Mouse (Mus musculus) bone marrow, adult 2 months (tissue): Measurements from ENCODE around the gene Reck. TPM values are rescaled to one million over a fixed set of nuclear protein-coding genes. Genes with fewer than 3 reads are reported as not detected.

ENCODE experiments used
- H3K27ac ChIP-seq: fragments of 200-500 bp; 2 replicates; pipeline ENCODE4 v1.5.1; 2012; ENCODE audit warnings: low read depth, mild to moderate bottlenecking, control low read depth, inconsistent platforms, low read length; ENCODE audit not compliant: control insufficient read depth, poor library complexity, insufficient read depth
- H3K4me1 ChIP-seq: fragments of 200-500 bp; 2 replicates; pipeline ENCODE4 v1.6.1; 2011; ENCODE audit warnings: low read length; ENCODE audit not compliant: control insufficient read depth, insufficient read depth
- H3K4me3 ChIP-seq: fragments of 200-500 bp; replicated peaks from 2 replicates; pipeline ENCODE3; 2011; ENCODE audit warnings: mild to moderate bottlenecking, low read depth, low read length, control low read depth; ENCODE audit not compliant: control insufficient read depth
- CTCF ChIP-seq: fragments of 200-500 bp; IDR thresholded peaks from 2 replicates; pipeline ENCODE4 v1.5.1; 2011; ENCODE audit warnings: low read length, control low read depth; ENCODE audit not compliant: control insufficient read depth, insufficient read depth
- POLR2A ChIP-seq: fragments of 200-500 bp; IDR thresholded peaks from 2 replicates; pipeline ENCODE4 v1.6.1; 2011; ENCODE audit warnings: low read depth, mild to moderate bottlenecking, control low read depth, low read length, borderline replicate concordance; ENCODE audit not compliant: control insufficient read depth
- WGBS: fragments of 180-500 bp; shearing (Covaris S2); methylation state at CpG from one replicate; pipeline ENCODE4 v1.1.7; 2018; 5-methylcytosine and 5-hydroxymethylcytosine counted together
- polyA plus RNA-seq: library from polyadenylated mRNA; stranded (reverse); fragments of >200 nt; gene quantifications from 2 replicates; pipeline ENCODE4 v1.2.4, GENCODE M21; 2011; ENCODE audit warnings: low replicate concordance; ENCODE audit not compliant: missing spikeins, insufficient read depth, insufficient read length

Gene Reck
- 1.1 and 2.9 TPM in 2 replicates for polyA plus RNA-seq

GRCm38 (mm10) chr4:43875160-43875918 is at the start of gene Reck:
Gene Reck (plus strand): TSS chr4:43875530.
- 1% methylated on average over 69 of the region's 73 CpGs for WGBS
- H3K4me3 ChIP-seq: peak within 1 kb of the TSS; percentile 44
- no peak within 1 kb of the TSS for H3K27ac ChIP-seq
- TF ChIP-seq CTCF (no peak), POLR2A (no peak)
- H3K4me1 ChIP-seq: no peaks in the 10 kb centered on the region

GRCm38 (mm10) chr4:43828806-43829205 is 46.5 kb upstream of the Reck start:
- 85% methylated on average over 4 of the region's 4 CpGs for WGBS

GRCm38 (mm10) chr4:43832031-43832430 is 43.3 kb upstream of the Reck start:
- TF ChIP-seq CTCF: no peak
- TF ChIP-seq POLR2A: no peak
- WGBS: 66% methylated on average over 5 of the region's 5 CpGs
- Histone ChIP-seq H3K4me3 (no peak overlapping the region), H3K4me1 (no peaks in the 10 kb centered on the region), H3K27ac (no peak overlapping the region)

More at GRCm38 (mm10) chr4:43828806-43829205, 46.5 kb upstream of the Reck start:
- H3K27ac ChIP-seq: no peak overlapping the region
- no peak overlapping the region for H3K4me3 ChIP-seq
- H3K4me1 ChIP-seq: no peaks in the 10 kb centered on the region
- TF ChIP-seq CTCF: no peak
- TF ChIP-seq POLR2A: no peak

GRCm38 (mm10) chr4:43833752-43834151 is 41.6 kb upstream of the Reck start:
- H3K27ac ChIP-seq: no peak overlapping the region
- WGBS: 62% methylated on average over 5 of the region's 5 CpGs
- no peak for TF ChIP-seq CTCF
- no peak for TF ChIP-seq POLR2A
- H3K4me3 ChIP-seq: no peak overlapping the region
- no peaks in the 10 kb centered on the region for H3K4me1 ChIP-seq

GRCm38 (mm10) chr4:43834749-43835148 is 40.6 kb upstream of the Reck start:
- TF ChIP-seq CTCF (no peak), POLR2A (no peak)
- no peaks in the 10 kb centered on the region for H3K4me1 ChIP-seq
- H3K4me3 ChIP-seq: no peak overlapping the region
- 39% methylated on average over 4 of the region's 4 CpGs for WGBS
- no peak overlapping the region for H3K27ac ChIP-seq

- Histone ChIP-seq H3K27ac (no peak overlapping the region), H3K4me3 (no peak overlapping the region), H3K4me1 (no peaks in the 10 kb centered on the region)
- TF ChIP-seq POLR2A: no peak
- 68% methylated on average over 3 of the region's 3 CpGs for WGBS
These were observed 37.0 kb upstream of the Reck start for GRCm38 (mm10) chr4:43838326-43838725.

- WGBS: 53% methylated on average over 1 of the region's 1 CpGs
- Histone ChIP-seq H3K27ac (no peak within 1 kb of the TSS), H3K4me1 (no peaks in the 10 kb centered on the region), H3K4me3 (no peak within 1 kb of the TSS)
- TF ChIP-seq POLR2A (no peak), CTCF (no peak)
These were observed 35.2 kb upstream of the Reck start, which contains the start of gene Olfr157 for GRCm38 (mm10) chr4:43840101-43840500. Gene Olfr157 (minus strand): TSS chr4:43840201.

GRCm38 (mm10) chr4:43851265-43851664 is 24.1 kb upstream of the Reck start, which contains the start of gene Olfr155:
Gene Olfr155 (plus strand): TSS chr4:43851565.
- WGBS: 82% methylated on average over 6 of the region's 6 CpGs
- Histone ChIP-seq H3K4me1 (no peaks in the 10 kb centered on the region), H3K27ac (no peak within 1 kb of the TSS), H3K4me3 (no peak within 1 kb of the TSS)
- TF ChIP-seq CTCF: no peak
- TF ChIP-seq POLR2A: no peak
